Mouse (Mus musculus): Measurements from ENCODE around the gene Acsl1.
"Not testable (repeated sequence)": the region's sequence is repeated elsewhere in the genome, so short reads cannot be mapped to it uniquely, and the experiment has no call there.

Gene Acsl1

GRCm38 (mm10) chr8:46559428-46559827, 88.6 kb downstream of the Acsl1 start:
- no peak for DNase-seq (ENCODE audit: low read depth, low spot score)

GRCm38 (mm10) chr8:46562333-46562732, 91.5 kb downstream of the Acsl1 start:
- DNase-seq (ENCODE audit: low read depth, low spot score) = no peak

GRCm38 (mm10) chr8:46566914-46567529, 96.2 kb downstream of the Acsl1 start:
- DNase-seq (ENCODE audit: low read depth, low spot score) = peak; percentile 86

GRCm38 (mm10) chr8:46567946-46568345, 97.1 kb downstream of the Acsl1 start:
- no peak for DNase-seq (ENCODE audit: low read depth, low spot score)

DNA sequence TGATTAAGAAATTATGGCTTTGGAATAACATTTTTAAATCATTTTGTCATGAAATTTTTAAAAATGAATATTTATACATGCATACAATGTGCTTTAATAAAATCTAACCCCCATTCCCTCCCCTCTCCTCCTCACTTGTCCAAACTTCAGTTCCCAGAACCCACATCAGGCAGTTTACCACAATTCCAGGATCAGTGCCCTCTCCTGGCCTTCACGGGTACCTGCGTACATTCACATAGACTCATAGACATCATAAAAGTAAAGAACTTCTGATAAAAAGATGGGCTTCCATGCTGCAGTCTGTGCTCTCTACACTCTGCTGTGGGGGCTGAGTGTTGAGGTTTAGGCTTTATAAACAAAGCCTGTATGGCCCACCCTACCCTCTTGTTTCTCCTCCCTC, 98.1 kb downstream of the Acsl1 start:
- DNase-seq (ENCODE audit: low read depth, low spot score) = no peak

DNA sequence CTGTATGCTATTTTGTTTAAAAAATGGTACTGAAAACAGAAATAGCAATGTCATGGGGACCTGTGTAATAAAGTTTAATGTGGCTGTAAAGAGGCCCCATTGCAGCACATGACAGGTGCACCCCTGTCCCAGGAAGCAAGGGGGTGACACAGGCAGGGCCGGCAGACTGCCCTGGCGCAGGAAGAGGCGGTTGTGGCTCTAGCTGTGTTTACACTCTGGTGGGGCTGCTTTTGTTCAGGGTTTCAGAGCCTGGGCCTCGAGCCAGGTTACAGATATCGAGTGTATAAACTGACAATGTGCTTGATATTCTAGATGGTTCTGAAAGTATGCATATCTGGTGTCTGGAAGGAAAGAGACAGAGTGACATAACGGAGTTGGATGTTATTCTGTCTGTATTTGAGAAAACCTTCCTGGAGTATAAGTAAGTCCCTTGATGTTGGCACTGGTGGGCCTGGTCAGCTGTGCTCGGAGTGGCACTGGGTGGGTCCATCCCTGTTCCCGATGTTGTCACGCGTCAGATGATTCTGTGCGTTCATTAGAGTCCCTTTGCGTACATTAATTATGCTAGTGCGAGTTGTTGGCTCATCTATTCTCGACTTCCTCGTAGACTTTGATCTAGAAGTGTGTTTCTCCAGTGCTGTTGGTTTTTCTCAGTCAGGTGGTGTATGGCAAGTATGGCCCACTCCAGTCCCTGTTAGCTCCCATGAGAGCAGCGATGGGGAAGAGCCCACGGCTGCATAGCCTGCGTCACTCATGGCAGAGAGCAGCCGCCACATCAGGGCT, 99.0 kb downstream of the Acsl1 start:
- DNase-seq (ENCODE audit: low read depth, low spot score) = no peak

DNA sequence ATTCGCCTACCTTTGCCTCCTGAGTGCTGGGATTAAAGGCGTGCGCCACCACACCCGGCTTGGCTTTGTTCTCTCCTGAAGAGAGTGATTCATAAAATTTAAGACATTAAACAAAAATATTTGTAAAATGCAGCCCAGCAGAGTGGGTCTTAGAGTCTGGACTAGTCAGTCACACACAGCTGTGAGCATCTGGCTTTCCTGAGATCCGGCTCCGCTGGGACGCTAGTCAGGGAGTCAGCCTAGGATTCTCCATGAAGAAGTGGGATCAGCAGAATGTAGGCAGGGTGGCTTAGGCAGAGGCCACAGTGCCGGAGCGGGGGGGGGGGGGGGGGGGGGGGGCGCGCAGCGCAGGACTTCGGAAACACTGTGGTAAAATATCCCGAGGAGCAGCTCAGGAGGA, 99.8 kb downstream of the Acsl1 start:
- DNase-seq (ENCODE audit: low read depth, low spot score) = no peak

DNA sequence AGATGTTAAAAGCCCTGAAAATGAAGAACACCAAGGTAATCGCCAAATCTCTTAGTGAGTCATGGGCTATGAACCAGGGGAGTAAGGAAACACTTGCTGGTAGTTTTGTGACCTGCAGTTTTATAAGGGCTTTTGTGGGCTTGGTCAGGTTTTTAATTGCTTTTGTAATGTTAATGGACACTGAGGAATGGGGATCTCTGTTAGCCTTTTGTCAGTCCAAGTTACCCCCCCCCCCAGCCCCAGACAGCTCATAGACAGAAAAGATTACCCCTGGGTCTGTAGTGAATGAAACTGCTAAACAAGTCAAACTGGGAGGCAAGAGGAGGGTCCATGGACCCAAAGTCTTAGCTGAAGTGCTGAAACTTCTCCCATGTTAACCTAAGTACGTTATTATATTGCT, 102.6 kb downstream of the Acsl1 start:
- DNase-seq (ENCODE audit: low read depth, low spot score) = no peak

DNA sequence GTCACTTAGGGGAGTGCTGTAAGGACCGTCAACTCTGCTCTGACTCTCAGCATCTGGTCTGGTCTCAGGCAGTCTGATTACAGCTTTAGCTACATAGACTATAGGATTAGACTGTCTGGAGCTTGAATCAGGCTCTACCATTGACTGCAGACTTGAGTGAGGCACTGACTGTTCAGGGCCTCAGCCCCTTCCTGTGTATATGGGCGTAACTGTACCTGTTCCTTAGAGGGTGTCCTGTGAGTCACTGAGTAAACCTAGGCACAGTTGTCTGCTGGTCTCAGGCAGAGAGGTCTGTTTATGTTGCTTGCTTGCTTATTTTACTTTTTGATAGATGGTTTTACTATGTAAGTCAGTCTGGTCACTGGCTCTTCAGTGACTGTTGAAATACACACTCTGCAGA, 103.1 kb downstream of the Acsl1 start:
- no peak for DNase-seq (ENCODE audit: low read depth, low spot score)

DNA sequence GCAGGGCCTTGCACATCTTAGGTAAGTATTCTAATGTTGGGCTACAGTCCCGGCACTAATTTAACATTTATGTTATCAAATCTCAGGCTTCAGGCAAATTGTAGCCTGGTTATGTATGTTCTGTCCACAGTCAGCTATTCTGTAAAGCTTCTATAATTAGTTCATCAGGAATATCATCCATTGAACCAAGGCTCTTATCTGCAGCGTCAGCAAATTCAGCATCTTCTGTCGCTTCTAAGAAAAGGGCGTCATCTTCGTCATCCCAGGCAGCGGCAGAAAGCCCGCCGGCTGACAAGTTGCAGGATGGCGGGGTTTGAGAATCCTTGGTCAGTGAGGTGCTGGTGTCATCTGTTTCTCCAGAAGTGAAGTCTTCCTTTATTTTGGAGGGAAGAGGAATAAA, 108.0 kb downstream of the Acsl1 start:
- DNase-seq (ENCODE audit: low read depth, low spot score) = no peak

DNA sequence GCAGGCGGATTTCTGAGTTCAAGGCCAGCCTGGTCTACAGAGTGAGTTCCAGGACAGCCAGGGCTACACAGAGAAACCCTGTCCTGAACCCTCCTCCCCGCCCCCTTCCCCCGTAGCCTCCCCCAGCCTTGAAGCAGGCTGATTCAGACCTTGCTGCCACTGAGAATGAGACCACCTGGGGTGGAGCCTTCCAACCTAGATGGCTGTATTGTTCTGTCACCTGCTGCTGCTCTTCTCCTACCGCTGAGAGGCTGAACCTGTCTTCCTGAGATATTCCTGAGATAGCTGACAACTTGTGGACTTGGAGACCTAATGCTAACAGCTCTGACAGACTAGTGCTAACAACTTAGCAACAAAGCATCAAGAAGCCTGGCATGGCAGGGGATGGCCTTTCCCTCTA, 113.5 kb downstream of the Acsl1 start:
- DNase-seq (ENCODE audit: low read depth, low spot score) = not testable (repeated sequence)

DNA sequence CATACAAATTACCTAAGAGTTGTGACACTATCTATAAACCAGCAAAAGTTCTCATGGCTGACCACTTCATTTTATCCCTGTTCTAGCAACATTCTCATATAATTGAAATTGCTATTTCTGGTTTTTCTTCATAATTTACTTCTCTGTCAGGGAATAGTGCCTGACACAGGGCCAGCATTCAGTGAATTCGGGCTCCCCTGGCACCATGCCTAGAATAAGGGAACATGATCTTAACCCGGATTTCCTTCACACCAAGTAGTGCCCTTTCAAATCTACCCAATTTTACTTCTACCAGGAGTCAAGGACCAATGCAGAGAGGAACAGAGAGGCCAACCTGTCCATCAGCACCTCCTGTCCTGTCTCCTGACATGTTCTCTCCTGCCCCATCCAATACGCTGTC, 114.7 kb downstream of the Acsl1 start:
- no peak for DNase-seq (ENCODE audit: low read depth, low spot score)

All from telencephalon, adult 2 months (tissue).